Mouse (Mus musculus): ENCODE results near the gene Polrmt. TPM values are rescaled to one million over a fixed set of nuclear protein-coding genes. Genes with fewer than 3 reads are reported as not detected.
"Not testable (repeated sequence)": the region's sequence is repeated elsewhere in the genome, so short reads cannot be mapped to it uniquely, and the experiment has no call there.

Polrmt gene
- polyA plus RNA-seq, 2 experiments = 10.1 to 17.4 TPM

- peaks cover 24 to 41% of the 10 kb centered on the region in 2 experiments for H3K4me1 ChIP-seq (replicated peaks; ENCODE audit: control insufficient read depth in 2 of 2, insufficient read depth in 2 of 2, low read length in 1 of 2)
- H3K36me3 ChIP-seq (replicated peaks; ENCODE audit: control insufficient read depth, insufficient read depth, low read depth) = peaks cover 24% of the 10 kb centered on the region
- no peaks in the 10 kb centered on the region for H3K9me3 ChIP-seq (ENCODE audit: control insufficient read depth, low read length)
- no peaks in the 10 kb centered on the region for H3K27me3 ChIP-seq (ENCODE audit: control insufficient read depth, insufficient read depth, low read length)
- H3K9ac ChIP-seq (replicated peaks) = peak overlapping the region; percentile 68
- DNase-seq (ENCODE audit: low read depth in 3 of 3, low spot score in 3 of 3) (no peak), ATAC-seq (ENCODE audit: insufficient read depth) (no peak)
- H3K4me3 ChIP-seq (ENCODE audit: insufficient read depth in 1 of 2, low read depth in 2 of 2, low read length in 2 of 2) = peak overlapping the region; percentile 41 to 86; a peak in 3 of 4 replicates
- peak overlapping the region; percentile 70 for H3K4me2 ChIP-seq (ENCODE audit: low read depth)
- TF ChIP-seq EP300 (IDR thresholded peaks at IDR 0.05; ENCODE audit: low read depth) (no peak), CTCF (IDR thresholded peaks at IDR 0.05; ENCODE audit: low read depth) (no peak; the same call in 1 of the 2 replicates)
- H3K27ac ChIP-seq = peak overlapping the region; percentile 62
- 69% methylated on average over 10 of the region's 10 CpGs for WGBS (ENCODE audit: insufficient replicate concordance)
Observed at GRCm38 (mm10) chr10:79703541-79703940, 42.8 kb downstream of the Polrmt start.

DNA sequence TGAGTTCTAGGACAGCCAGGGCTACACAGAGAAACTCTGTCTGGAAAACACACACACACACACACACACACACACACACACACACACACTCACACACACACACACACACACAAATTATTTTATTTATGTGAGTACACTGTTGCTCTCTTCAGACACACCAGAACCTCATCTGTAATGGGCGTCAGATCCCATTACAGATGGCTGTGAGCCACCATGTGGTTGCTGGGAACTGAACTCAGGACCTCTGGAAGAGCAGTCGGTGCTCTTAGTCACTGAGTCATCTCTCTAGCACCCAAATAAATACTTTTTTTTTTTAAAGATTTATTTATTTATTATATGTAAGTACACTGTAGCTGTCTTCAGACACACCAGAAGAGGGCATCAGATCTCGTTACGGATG, 43.4 kb downstream of the Polrmt start:
- not testable (repeated sequence) for H3K4me3 ChIP-seq (ENCODE audit: insufficient read depth in 1 of 2, low read depth in 2 of 2, low read length in 2 of 2); H3K9me3 ChIP-seq (ENCODE audit: control insufficient read depth, low read length); H3K27me3 ChIP-seq (ENCODE audit: control insufficient read depth, insufficient read depth, low read length); H3K27ac ChIP-seq; DNase-seq (ENCODE audit: low read depth in 3 of 3, low spot score in 3 of 3); H3K9ac ChIP-seq (replicated peaks); H3K4me2 ChIP-seq (ENCODE audit: low read depth); ATAC-seq (ENCODE audit: insufficient read depth)
- Histone ChIP-seq H3K4me1 (replicated peaks; ENCODE audit: control insufficient read depth in 2 of 2, insufficient read depth in 2 of 2, low read length in 1 of 2) (peaks cover 20 to 40% of the 10 kb centered on the region in 2 experiments), H3K36me3 (replicated peaks; ENCODE audit: control insufficient read depth, insufficient read depth, low read depth) (peaks cover 18% of the 10 kb centered on the region)
- 70% methylated on average over 2 of the region's 4 CpGs for WGBS (ENCODE audit: insufficient replicate concordance)

DNA sequence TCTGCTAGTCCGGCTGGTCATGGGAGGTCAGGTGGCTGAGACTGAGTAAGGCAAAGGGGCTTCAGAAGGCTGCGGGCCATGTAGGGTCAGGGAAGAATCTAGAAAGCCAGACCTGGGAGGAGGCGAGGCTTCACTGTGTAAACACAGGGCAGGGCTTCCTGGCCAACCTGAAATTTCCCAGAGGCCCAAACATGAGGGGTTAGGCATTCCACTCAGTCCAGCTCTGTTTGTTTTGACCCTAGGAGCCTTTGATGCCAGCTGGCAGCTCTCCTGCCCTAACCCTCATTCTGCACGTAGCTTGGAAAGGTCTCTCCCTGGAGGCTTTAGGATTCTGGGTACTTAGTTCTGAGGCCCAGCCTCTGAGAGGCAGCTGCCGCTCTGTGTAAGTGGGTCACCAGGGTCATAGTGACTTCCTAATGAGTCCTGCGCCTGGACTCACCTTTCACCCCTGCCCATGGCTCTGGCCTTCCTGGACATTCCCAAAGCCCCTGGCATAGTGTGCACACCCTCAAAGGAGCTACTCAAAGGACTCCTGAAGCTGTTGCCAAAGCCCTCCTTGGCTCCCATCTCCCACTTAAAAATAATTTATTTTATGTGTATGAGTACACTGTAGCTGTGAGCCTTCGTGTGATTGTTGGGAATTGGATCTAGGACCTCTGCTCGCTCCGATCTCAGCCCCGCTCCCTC, 44.8 kb downstream of the Polrmt start:
- Histone ChIP-seq H3K36me3 (replicated peaks; ENCODE audit: control insufficient read depth, insufficient read depth, low read depth) (peaks cover 5% of the 10 kb centered on the region), H3K4me1 (replicated peaks; ENCODE audit: control insufficient read depth in 2 of 2, insufficient read depth in 2 of 2, low read length in 1 of 2) (peaks cover 8 to 27% of the 10 kb centered on the region in 2 experiments), H3K27ac (no peak overlapping the region), H3K9ac (replicated peaks) (no peak overlapping the region), H3K4me3 (ENCODE audit: insufficient read depth in 1 of 2, low read depth in 2 of 2, low read length in 2 of 2) (no peak overlapping the region), H3K4me2 (ENCODE audit: low read depth) (no peak overlapping the region), H3K9me3 (ENCODE audit: control insufficient read depth, low read length) (no peaks in the 10 kb centered on the region), H3K27me3 (ENCODE audit: control insufficient read depth, insufficient read depth, low read length) (no peaks in the 10 kb centered on the region)
- WGBS (ENCODE audit: insufficient replicate concordance) = 59% methylated on average over 10 of the region's 10 CpGs
- DNase-seq (ENCODE audit: low read depth in 3 of 3, low spot score in 3 of 3) (no peak), ATAC-seq (ENCODE audit: insufficient read depth) (no peak)
- TF ChIP-seq CTCF (IDR thresholded peaks at IDR 0.05; ENCODE audit: low read depth) (no peak), EP300 (IDR thresholded peaks at IDR 0.05; ENCODE audit: low read depth) (no peak)

DNA sequence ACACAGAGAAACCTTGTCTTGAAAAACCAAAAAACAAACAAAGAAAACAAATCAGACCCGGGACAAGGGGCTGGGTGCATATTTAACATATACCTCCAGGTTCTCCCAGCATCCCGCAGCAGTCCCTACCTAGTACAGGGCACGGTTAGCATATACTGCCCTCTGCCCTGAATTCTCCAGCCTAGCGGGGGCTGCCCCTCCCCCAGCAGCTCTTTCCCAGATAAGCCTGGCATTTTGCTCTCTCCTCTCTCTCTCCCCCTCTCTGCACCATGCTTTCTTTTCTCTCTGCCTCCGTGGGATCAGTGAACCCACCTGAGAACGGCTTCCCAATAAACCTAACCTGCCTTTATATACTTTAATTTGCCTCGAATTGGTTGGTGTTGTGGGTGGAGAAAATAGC, 45.7 kb downstream of the Polrmt start:
- TF ChIP-seq EP300 (IDR thresholded peaks at IDR 0.05; ENCODE audit: low read depth) (no peak), CTCF (IDR thresholded peaks at IDR 0.05; ENCODE audit: low read depth) (no peak)
- Histone ChIP-seq H3K4me3 (ENCODE audit: insufficient read depth in 1 of 2, low read depth in 2 of 2, low read length in 2 of 2) (no peak overlapping the region), H3K27me3 (ENCODE audit: control insufficient read depth, insufficient read depth, low read length) (no peaks in the 10 kb centered on the region), H3K9me3 (ENCODE audit: control insufficient read depth, low read length) (no peaks in the 10 kb centered on the region), H3K4me2 (ENCODE audit: low read depth) (no peak overlapping the region), H3K4me1 (replicated peaks; ENCODE audit: control insufficient read depth in 2 of 2, insufficient read depth in 2 of 2, low read length in 1 of 2) (peaks cover 4 to 25% of the 10 kb centered on the region in 2 experiments), H3K9ac (replicated peaks) (no peak overlapping the region), H3K27ac (no peak overlapping the region), H3K36me3 (replicated peaks; ENCODE audit: control insufficient read depth, insufficient read depth, low read depth) (no peaks in the 10 kb centered on the region)
- no peak for DNase-seq (ENCODE audit: low read depth in 3 of 3, low spot score in 3 of 3)
- ATAC-seq (ENCODE audit: insufficient read depth) = no peak
- 45% methylated on average over 7 of the region's 7 CpGs for WGBS (ENCODE audit: insufficient replicate concordance)

GRCm38 (mm10) chr10:79698459-79698858, 47.9 kb downstream of the Polrmt start:
- ATAC-seq (ENCODE audit: insufficient read depth) (no peak), DNase-seq (ENCODE audit: low read depth in 3 of 3, low spot score in 3 of 3) (no peak)
- no peak overlapping the region for H3K27ac ChIP-seq
- no peaks in the 10 kb centered on the region for H3K36me3 ChIP-seq (replicated peaks; ENCODE audit: control insufficient read depth, insufficient read depth, low read depth)
- WGBS (ENCODE audit: insufficient replicate concordance) = 70% methylated on average over 6 of the region's 6 CpGs
- no peak overlapping the region for H3K9ac ChIP-seq (replicated peaks)
- no peak for TF ChIP-seq EP300 (IDR thresholded peaks at IDR 0.05; ENCODE audit: low read depth)
- TF ChIP-seq CTCF (IDR thresholded peaks at IDR 0.05; ENCODE audit: low read depth) = no peak
- no peak overlapping the region for H3K4me2 ChIP-seq (ENCODE audit: low read depth)
- no peaks in the 10 kb centered on the region for H3K27me3 ChIP-seq (ENCODE audit: control insufficient read depth, insufficient read depth, low read length)
- H3K4me1 ChIP-seq (replicated peaks; ENCODE audit: control insufficient read depth in 2 of 2, insufficient read depth in 2 of 2, low read length in 1 of 2) = peaks cover 0 to 22% of the 10 kb centered on the region in 2 experiments; a peak in 3 of 4 replicates
- no peak overlapping the region for H3K4me3 ChIP-seq (ENCODE audit: insufficient read depth in 1 of 2, low read depth in 2 of 2, low read length in 2 of 2)
- H3K9me3 ChIP-seq (ENCODE audit: control insufficient read depth, low read length) = no peaks in the 10 kb centered on the region
